Mouse (Mus musculus) midbrain, embryonic 13.5 days (tissue): ENCODE measurements at regions not wholly inside any gene's neighbourhood (a gene's known extent, or its start where the extent isn't known, plus 50 kb on each side); places are given as distances from the start of the nearest gene placed in this dataset.

ENCODE experiments used
- ATAC-seq: fragments of 200-750 bp; cut with Nextera tagmentation; 2 replicates; pipeline ENCODE4 v1.8.0; 2017; ENCODE audit warnings: mild to moderate bottlenecking, moderate TSS enrichment, moderate library complexity
- H3K27ac ChIP-seq: fragments of 300-500 bp; sonication (generic); 2 replicates; pipeline ENCODE4 v1.5.1; 2015; ENCODE audit warnings: inconsistent platforms, mild to moderate bottlenecking, moderate library complexity
- H3K27me3 ChIP-seq: fragments of 300-500 bp; sonication (generic); 2 replicates; pipeline ENCODE4 v1.6.1; 2015; ENCODE audit warnings: mild to moderate bottlenecking, inconsistent platforms
- H3K36me3 ChIP-seq: fragments of 300-500 bp; sonication (generic); 2 replicates; pipeline ENCODE4 v1.6.1; 2015; ENCODE audit warnings: mild to moderate bottlenecking, inconsistent platforms
- H3K4me1 ChIP-seq: fragments of 300-500 bp; sonication (generic); replicated peaks from 2 replicates; pipeline ENCODE4 v1.6.1; 2015; ENCODE audit warnings: inconsistent platforms
- H3K4me2 ChIP-seq: fragments of 300-500 bp; sonication (generic); replicated peaks from 2 replicates; pipeline ENCODE4 v1.6.1; 2015; ENCODE audit warnings: moderate library complexity, mild to moderate bottlenecking, inconsistent platforms
- H3K4me3 ChIP-seq: fragments of 300-500 bp; sonication (generic); replicated peaks from 2 replicates; pipeline ENCODE4 v1.5.1; 2015; ENCODE audit warnings: mild to moderate bottlenecking, inconsistent platforms
- H3K9ac ChIP-seq: fragments of 300-500 bp; sonication (generic); replicated peaks from 2 replicates; pipeline ENCODE4 v1.6.1; 2015; ENCODE audit warnings: mild to moderate bottlenecking, inconsistent platforms
- H3K9me3 ChIP-seq: fragments of 300-500 bp; sonication (generic); 2 replicates; pipeline ENCODE4 v1.6.1; 2016; ENCODE audit warnings: mild to moderate bottlenecking, inconsistent platforms
- WGBS: fragments of 180-500 bp; shearing (Covaris S2); methylation state at CpG from one replicate; pipeline ENCODE4 v1.1.7; 2015; 5-methylcytosine and 5-hydroxymethylcytosine counted together

DNA sequence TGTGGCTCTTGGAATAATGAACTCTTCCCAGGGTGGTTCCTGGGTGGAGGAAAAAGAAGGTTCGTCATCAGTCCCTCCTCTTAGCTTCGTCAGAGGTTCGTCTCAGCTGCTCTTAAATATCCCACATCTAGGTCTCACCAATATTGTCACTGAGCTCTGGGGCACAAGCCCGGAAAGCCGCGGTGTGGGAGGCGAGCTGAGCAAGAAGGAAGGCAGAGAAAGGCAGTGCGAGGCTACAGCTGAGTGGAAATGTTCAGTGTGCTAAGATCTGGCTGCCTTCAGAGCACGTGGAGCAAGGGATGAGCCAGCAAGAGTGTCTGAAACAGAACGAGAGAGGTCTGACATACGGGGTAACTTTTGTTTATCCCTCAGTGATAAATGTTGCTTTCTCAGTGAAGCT lies 523.7 kb upstream of the Fbxo33 start:
- Histone ChIP-seq H3K27ac (no peak overlapping the region), H3K4me3 (no peak overlapping the region), H3K4me1 (no peaks in the 10 kb centered on the region), H3K9ac (no peak overlapping the region), H3K36me3 (no peaks in the 10 kb centered on the region), H3K4me2 (no peak overlapping the region), H3K9me3 (no peaks in the 10 kb centered on the region), H3K27me3 (no peaks in the 10 kb centered on the region)
- 84% methylated on average over 11 of the region's 11 CpGs for WGBS
- no peak for ATAC-seq

DNA sequence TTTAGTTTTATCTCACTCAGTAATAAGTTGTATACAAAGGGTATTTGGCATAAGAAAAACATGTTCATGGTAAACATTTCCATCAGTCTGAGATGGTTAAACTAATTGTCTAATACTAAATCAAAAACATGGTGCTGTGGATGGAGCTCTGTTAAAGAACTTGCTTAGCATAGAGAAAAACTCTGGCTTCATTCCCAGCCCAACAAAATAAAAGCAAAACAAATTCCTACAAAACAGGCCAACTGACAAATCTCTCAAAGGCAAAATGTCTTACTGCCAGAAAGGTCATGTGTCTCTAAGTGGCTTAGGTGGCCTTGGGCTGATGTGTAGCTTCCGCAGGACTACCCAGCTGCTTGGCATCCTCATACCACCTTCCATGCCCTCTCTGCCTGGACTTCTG lies 505.4 kb upstream of the Fbxo33 start:
- Histone ChIP-seq H3K36me3 (no peaks in the 10 kb centered on the region), H3K4me2 (no peak overlapping the region), H3K9ac (no peak overlapping the region), H3K4me1 (no peaks in the 10 kb centered on the region), H3K9me3 (no peaks in the 10 kb centered on the region), H3K4me3 (no peak overlapping the region), H3K27ac (no peak overlapping the region), H3K27me3 (no peaks in the 10 kb centered on the region)
- WGBS: 96% methylated on average over 1 of the region's 1 CpGs
- no peak for ATAC-seq

DNA sequence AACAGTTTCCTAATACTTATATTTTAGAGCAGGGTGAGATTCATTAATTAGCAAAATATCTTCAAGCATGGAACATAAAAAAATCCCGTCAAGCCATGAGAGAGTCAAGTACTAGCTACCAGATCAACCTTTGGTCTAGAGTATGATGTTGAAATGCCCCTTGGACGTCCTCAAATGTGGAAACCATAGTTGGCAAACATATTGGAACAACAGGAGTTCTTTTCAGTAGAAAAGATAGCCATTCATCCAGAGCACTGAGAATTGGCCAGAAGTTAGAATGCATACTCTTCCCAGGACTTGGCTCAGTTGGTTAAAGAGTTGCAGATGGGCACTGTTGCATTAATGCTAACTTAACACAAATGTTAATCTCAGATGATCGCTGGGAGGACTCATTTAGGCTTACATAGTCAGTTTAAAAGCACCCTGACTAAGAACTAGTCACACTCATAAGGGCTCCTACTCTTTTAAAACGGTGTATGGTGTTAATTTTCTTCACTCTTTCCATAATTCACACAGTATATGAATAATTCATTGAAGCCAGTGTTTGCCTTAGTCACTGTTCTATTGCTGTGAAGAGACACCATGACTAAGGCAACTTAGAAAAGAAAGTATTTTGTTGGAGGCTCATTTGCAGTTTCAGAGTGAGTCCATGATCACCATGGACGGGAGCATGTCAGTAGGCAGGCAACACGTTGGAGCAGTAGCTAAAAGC lies 503.1 kb upstream of the Fbxo33 start:
- Histone ChIP-seq H3K9me3 (no peaks in the 10 kb centered on the region), H3K4me3 (no peak overlapping the region), H3K4me1 (no peaks in the 10 kb centered on the region), H3K27ac (no peak overlapping the region), H3K4me2 (no peak overlapping the region), H3K36me3 (no peaks in the 10 kb centered on the region), H3K9ac (no peak overlapping the region), H3K27me3 (no peaks in the 10 kb centered on the region)
- 78% methylated on average over 6 of the region's 6 CpGs for WGBS
- ATAC-seq: no peak

DNA sequence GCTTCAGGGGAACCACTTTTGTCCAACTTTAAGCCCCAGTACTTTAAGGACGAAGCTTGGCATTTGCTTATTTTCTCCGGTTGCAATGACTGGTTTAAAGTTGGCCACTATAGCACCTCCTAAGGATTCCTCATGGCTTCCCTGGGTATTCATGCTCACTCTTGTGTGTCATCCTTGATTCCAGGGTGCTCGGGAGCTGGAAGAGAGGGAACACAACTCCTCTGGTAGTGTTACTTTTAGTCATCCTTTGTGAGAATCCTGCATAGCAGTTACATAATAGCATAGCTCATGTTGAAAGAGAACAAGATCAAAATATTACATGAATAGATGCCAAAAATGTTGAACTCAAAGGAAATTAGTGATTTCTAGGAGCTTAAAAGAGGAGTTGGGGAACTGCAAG lies 493.7 kb upstream of the Fbxo33 start:
- Histone ChIP-seq H3K9me3 (no peaks in the 10 kb centered on the region), H3K27me3 (no peaks in the 10 kb centered on the region), H3K27ac (no peak overlapping the region), H3K4me1 (no peaks in the 10 kb centered on the region), H3K4me3 (no peak overlapping the region), H3K4me2 (no peak overlapping the region), H3K36me3 (no peaks in the 10 kb centered on the region), H3K9ac (no peak overlapping the region)
- ATAC-seq: no peak
- WGBS: 59% methylated on average over 3 of the region's 3 CpGs

DNA sequence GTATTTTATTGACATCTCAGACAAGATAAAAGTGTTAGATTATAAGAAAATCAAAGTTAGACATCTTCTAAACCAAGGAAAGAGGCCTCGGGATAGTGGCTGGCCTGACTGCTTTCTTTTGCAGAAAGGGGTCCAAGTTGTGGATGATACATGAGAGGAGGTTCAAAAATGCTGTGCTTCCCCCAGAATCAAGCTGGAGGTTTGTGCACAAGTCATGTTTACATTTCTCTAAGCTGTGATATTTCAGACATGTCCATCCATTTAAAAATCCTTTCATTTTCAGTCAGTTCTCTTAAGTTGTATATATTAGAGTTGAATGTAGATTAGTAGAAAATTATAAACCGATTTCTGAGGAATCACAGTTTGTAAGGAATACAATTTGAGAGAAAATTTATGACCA lies 463.7 kb upstream of the Fbxo33 start:
- no peaks in the 10 kb centered on the region for H3K4me1 ChIP-seq
- no peaks in the 10 kb centered on the region for H3K36me3 ChIP-seq
- no peak overlapping the region for H3K4me3 ChIP-seq
- no peak overlapping the region for H3K4me2 ChIP-seq
- ATAC-seq: no peak
- 87% methylated on average over 2 of the region's 2 CpGs for WGBS
- no peaks in the 10 kb centered on the region for H3K27me3 ChIP-seq
- H3K9me3 ChIP-seq: no peaks in the 10 kb centered on the region
- H3K9ac ChIP-seq: no peak overlapping the region
- H3K27ac ChIP-seq: no peak overlapping the region

DNA sequence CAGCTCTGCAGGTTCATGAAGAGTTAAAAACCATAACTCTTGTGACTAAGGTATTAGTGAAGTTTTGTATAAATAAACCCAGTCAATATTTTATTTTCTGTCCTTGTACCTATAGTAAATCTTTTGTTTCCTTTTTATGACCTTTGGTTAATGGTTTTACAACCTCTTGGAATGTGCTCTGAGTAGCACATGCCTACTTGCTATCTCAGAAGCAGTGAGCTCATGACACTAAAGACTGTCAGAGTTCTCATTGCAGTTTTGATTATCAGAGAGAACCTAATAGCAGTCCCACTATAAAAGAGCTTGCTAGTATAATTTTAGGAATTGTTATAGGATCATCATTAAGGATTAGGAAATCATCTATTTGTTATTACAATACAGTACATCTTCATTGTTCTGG lies 443.6 kb upstream of the Fbxo33 start:
- Histone ChIP-seq H3K27me3 (no peaks in the 10 kb centered on the region), H3K9me3 (no peaks in the 10 kb centered on the region), H3K36me3 (no peaks in the 10 kb centered on the region), H3K9ac (no peak overlapping the region), H3K27ac (no peak overlapping the region), H3K4me1 (no peaks in the 10 kb centered on the region), H3K4me3 (no peak overlapping the region), H3K4me2 (no peak overlapping the region)
- no peak for ATAC-seq

DNA sequence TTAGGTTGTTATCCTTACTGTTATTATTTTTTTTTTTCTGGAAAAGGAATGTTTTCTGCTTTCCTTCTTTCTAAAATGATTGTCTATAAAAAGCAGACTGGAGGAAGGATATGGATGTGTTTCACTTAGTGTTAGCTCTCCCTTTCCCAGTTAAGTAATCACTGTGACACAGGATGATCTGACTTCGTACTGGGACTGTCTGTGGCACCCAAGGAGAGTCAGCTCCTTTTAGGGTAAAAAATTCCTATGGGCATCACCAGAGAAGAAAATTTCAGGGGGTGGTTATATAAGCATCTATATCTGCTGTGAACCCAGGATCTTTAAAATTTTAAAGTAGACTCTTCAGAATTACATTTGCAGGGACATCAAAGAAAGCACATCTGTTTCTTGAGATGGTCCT lies 411.2 kb upstream of the Fbxo33 start:
- Histone ChIP-seq H3K36me3 (no peaks in the 10 kb centered on the region), H3K4me2 (no peak overlapping the region), H3K4me1 (no peaks in the 10 kb centered on the region), H3K27ac (no peak overlapping the region), H3K9me3 (no peaks in the 10 kb centered on the region), H3K4me3 (no peak overlapping the region), H3K9ac (no peak overlapping the region), H3K27me3 (no peaks in the 10 kb centered on the region)
- no peak for ATAC-seq
- 80% methylated on average over 1 of the region's 1 CpGs for WGBS

DNA sequence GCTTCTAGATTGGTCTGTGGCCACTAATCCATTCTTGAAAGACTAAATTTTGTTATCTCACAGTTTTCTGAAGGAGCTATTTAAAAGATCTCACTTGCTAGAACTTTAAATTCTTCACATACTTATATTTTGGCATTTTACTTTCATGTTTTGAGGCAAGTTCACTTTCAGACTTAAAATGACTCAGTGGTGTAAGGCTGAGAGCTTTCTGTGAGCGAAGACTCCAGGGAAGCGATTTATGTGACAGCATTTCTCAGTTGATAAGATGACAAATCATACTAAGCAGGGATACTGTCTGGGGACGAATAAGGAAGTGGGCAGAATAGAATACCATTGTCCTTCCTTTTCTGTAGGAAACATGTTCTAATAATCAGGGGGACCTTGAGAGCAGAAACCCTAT lies 403.6 kb upstream of the Fbxo33 start:
- H3K4me1 ChIP-seq: no peaks in the 10 kb centered on the region
- H3K27ac ChIP-seq: no peak overlapping the region
- no peak overlapping the region for H3K4me2 ChIP-seq
- H3K9me3 ChIP-seq: no peaks in the 10 kb centered on the region
- H3K27me3 ChIP-seq: no peaks in the 10 kb centered on the region
- no peak for ATAC-seq
- no peaks in the 10 kb centered on the region for H3K36me3 ChIP-seq
- WGBS: 80% methylated on average over 3 of the region's 3 CpGs
- H3K9ac ChIP-seq: no peak overlapping the region
- H3K4me3 ChIP-seq: no peak overlapping the region

DNA sequence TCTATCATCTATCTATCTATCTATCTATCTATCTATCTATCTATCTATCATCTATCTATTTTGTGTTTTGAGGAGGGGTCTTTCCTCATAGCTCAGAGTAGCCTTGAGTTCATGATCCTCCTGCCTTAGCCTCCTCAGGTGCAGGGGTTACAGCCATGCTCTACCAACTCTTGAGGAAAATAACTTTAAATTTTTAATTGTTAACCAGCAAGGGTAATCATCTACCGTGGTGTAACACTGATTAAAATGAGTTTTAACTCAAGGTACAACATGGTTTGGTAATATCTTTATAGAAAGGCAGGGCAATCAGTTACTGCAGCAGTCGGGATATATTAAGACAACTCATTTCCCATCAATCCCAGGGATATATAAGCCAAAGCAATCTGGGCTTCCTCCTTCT lies 401.6 kb upstream of the Fbxo33 start:
- Histone ChIP-seq H3K9ac (no peak overlapping the region), H3K9me3 (no peaks in the 10 kb centered on the region), H3K4me3 (no peak overlapping the region), H3K4me1 (no peaks in the 10 kb centered on the region), H3K36me3 (no peaks in the 10 kb centered on the region), H3K27me3 (no peaks in the 10 kb centered on the region), H3K27ac (no peak overlapping the region), H3K4me2 (no peak overlapping the region)
- 82% methylated on average over 2 of the region's 2 CpGs for WGBS
- ATAC-seq: no peak

DNA sequence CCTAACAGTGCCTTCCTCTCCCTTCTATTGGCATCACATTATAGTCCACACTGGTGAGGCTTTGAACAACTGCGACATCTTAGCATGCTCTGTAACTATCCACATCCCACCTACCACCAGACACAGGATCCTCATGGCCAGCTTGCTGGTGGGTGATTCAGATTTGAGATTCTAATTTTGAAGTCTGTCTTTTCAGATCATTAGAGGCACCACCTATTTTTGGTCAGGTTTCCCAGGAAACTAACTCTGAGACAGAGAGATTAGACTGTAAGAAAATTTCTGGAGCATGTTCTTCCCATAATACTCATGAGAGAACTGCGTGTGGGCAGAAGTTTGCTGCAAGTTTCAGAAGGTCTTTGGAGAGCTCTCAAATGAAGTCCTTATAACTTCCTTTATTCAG lies 400.8 kb upstream of the Fbxo33 start:
- Histone ChIP-seq H3K4me1 (no peaks in the 10 kb centered on the region), H3K4me3 (no peak overlapping the region), H3K36me3 (no peaks in the 10 kb centered on the region), H3K4me2 (no peak overlapping the region), H3K27me3 (no peaks in the 10 kb centered on the region), H3K9ac (no peak overlapping the region), H3K9me3 (no peaks in the 10 kb centered on the region), H3K27ac (no peak overlapping the region)
- ATAC-seq: no peak
- WGBS: 91% methylated on average over 2 of the region's 2 CpGs

DNA sequence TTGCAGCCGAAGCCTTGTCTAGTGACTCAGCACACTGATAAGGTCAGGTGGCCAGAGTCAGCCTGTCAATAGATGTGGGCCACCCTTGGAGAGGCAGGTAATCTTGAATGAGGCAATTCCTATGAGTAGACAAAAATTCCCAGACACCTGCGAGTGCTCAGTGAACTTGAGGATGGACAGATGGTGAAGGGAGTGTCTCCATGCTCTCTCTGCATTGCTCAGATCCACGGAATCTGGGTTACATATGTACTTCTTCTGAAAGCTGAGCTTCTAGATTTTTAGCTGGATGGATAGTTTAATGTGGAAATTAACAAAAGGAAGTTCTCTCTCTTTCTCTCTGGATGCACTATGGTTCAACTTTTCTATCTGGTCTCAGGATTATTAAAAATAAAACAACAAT lies 396.6 kb upstream of the Fbxo33 start:
- Histone ChIP-seq H3K4me3 (no peak overlapping the region), H3K9ac (no peak overlapping the region), H3K27ac (no peak overlapping the region), H3K9me3 (no peaks in the 10 kb centered on the region), H3K4me1 (no peaks in the 10 kb centered on the region), H3K27me3 (no peaks in the 10 kb centered on the region), H3K36me3 (no peaks in the 10 kb centered on the region), H3K4me2 (no peak overlapping the region)
- 79% methylated on average over 3 of the region's 3 CpGs for WGBS
- ATAC-seq: no peak

DNA sequence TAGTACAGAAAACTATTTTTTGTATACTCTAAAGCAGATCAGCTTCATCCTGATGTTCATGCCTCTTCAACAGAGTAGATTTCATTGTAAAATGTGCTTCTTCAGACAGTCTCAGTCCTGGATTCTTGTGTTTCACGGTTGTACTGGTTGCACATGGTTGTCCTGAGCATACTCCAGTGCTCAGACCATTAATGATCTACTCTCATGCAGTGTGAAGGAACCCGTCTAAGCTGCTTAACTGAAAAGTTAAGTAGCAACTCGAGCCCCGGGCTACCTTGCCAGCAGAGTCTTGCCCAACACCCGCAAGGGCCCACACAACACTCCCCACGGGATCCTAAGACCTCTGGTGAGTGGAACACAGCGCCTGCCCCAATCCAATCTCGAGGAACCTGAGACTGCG lies 380.3 kb upstream of the Fbxo33 start:
- WGBS: 92% methylated on average over 9 of the region's 9 CpGs
- no peaks in the 10 kb centered on the region for H3K9me3 ChIP-seq
- no peak overlapping the region for H3K9ac ChIP-seq
- H3K27ac ChIP-seq: no peak overlapping the region
- H3K4me1 ChIP-seq: no peaks in the 10 kb centered on the region
- H3K27me3 ChIP-seq: no peaks in the 10 kb centered on the region
- no peak for ATAC-seq
- no peak overlapping the region for H3K4me3 ChIP-seq
- no peak overlapping the region for H3K4me2 ChIP-seq
- H3K36me3 ChIP-seq: no peaks in the 10 kb centered on the region

DNA sequence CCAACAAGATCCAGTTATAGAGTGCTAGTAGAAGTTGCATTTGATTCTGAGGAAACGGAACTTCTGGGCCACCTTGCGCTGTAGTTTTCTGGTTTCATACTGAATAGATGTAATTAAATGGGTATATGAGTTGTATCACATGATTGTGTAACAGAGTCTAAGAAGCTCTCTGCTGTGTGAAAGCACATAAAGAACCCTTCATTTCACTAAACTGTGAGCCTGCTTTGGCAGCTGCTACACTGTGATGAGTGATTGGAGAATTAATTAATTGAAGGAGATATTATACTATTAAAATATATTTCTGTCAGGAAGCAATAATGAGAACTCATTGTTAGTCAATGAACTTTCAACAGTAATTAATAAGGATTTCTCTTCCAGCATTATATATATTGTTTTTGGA lies 369.8 kb upstream of the Fbxo33 start:
- Histone ChIP-seq H3K4me1 (no peaks in the 10 kb centered on the region), H3K27me3 (no peaks in the 10 kb centered on the region), H3K4me2 (no peak overlapping the region), H3K36me3 (no peaks in the 10 kb centered on the region), H3K9ac (no peak overlapping the region), H3K9me3 (no peaks in the 10 kb centered on the region), H3K27ac (no peak overlapping the region), H3K4me3 (no peak overlapping the region)
- WGBS: 95% methylated on average over 2 of the region's 2 CpGs
- ATAC-seq: no peak
